Mouse (Mus musculus): ENCODE measurements around the gene Mrpl4.

DNA sequence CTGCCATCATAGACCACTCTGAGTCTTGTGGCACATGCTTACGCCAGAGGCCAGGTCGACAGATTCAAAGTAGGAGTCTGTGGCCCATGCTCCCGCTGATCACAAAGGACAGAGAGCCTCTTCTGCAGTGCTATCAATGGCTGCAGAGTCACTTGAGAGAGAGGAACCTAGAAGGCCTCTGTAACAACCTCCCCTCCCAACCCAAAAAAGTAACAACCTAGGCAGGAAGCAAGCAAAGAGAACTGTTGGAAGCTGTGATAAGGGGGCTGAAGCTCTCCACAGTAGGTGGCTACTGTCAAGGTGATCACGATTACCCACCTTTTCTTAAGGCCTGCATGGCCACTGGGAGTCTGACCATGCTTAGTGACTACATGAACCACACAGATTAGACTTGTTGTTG is 41.0 kb downstream of the Mrpl4 start:
- TF ChIP-seq CTCF (IDR thresholded peaks at IDR 0.05; ENCODE audit: extremely low read depth, insufficient read depth, low read length) (no peak), POLR2A (IDR thresholded peaks at IDR 0.05; ENCODE audit: extremely low read depth, insufficient read depth, low read length) (no peak)

Data from cortical plate, adult 2 months (tissue).